Mouse (Mus musculus): ENCODE measurements around the gene Arg1. TPM values are rescaled to one million over a fixed set of nuclear protein-coding genes. Genes with fewer than 3 reads are reported as not detected.

Gene Arg1
- total RNA-seq, 2 experiments from 2014 or later: not detected

DNA sequence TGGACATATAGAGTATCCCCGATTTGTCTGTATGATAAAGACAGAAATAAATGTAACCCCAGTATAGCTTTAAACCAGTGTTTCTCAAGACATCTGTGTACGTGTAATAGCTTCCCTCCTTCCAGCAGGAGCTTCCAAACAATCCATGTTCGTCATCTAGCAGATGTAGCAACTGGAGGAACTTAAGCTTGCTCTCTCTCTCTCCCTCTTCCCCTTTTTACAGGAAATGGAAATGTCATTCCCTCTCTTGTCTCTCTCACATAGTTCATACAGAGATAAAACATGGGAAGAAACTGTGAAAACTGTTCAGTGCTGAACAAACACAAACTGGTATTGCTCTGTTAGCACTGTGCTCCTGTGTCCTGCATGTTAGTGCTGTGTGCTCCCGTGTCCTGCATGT is 22.9 kb upstream of the Arg1 start:
- H3K27ac ChIP-seq: no peak overlapping the region
- H3K4me3 ChIP-seq: no peak overlapping the region
- no peak for DNase-seq
- intact Hi-C loops (cut with DNase I): no loop called here
- TF ChIP-seq CTCF (IDR thresholded peaks at IDR 0.05): no peak

DNA sequence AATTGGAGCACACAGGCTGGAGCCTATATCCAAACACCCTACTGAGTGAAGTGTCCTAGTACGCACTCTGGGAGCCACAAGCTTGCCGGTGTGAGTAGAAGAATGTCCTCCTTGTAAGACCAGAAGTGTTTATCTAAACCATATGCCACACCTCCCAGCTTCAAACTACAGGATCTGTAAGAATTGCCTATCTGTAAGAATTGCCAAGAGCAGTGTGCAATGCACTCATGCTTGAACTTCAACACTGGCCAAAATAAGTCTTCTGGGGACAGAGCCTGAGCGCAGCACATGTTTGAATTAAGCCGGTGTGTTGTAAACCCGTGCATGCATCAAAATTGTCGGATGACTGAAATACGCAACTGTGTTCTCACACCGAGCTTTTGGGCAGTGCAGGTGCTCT is 21.0 kb upstream of the Arg1 start:
- DNase-seq: no peak
- intact Hi-C loops (cut with DNase I): no loop called here
- no peak overlapping the region for H3K4me3 ChIP-seq
- TF ChIP-seq CTCF (IDR thresholded peaks at IDR 0.05): no peak
- no peak overlapping the region for H3K27ac ChIP-seq

GRCm38 (mm10) chr10:24947871-24948270 is 20.6 kb upstream of the Arg1 start:
- DNase-seq: no peak
- TF ChIP-seq CTCF (IDR thresholded peaks at IDR 0.05): no peak
- intact Hi-C loops (cut with DNase I): no loop called here
- no peak overlapping the region for H3K4me3 ChIP-seq
- H3K27ac ChIP-seq: no peak overlapping the region

GRCm38 (mm10) chr10:24930143-24930542 is 2.9 kb upstream of the Arg1 start:
- intact Hi-C loops (cut with DNase I): no loop called here
- no peak for TF ChIP-seq CTCF (IDR thresholded peaks at IDR 0.05)
- DNase-seq: no peak

GRCm38 (mm10) chr10:24928072-24928471 is 788 bp upstream of the Arg1 start:
- DNase-seq: no peak
- no peak for TF ChIP-seq CTCF (IDR thresholded peaks at IDR 0.05)
- H3K27ac ChIP-seq: no peak overlapping the region
- H3K4me3 ChIP-seq: peak overlapping the region; percentile 53
- intact Hi-C loops (cut with DNase I): no loop called here

More at GRCm38 (mm10) chr10:24930143-24930542, 2.9 kb upstream of the Arg1 start:
- Histone ChIP-seq H3K27ac (no peak overlapping the region), H3K4me3 (no peak overlapping the region)

DNA sequence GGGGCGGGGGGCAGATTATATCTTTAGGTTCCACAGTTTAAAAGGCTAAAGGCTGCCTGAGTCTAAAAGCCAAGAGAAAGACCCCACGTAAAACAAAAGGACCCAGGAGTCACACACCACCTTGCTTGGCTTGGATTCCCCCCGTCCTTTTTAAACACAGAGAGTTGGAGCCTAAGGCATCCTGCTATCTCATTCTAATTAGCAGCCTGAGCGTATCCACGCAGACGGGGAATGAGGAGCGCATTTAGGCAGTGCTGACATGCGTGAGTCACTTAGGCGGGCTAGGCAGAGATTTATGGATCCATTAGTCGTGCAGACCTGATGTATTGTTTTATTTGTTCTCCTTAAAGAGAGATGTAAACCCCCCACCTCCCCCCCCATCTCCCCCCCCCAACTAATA is 904 bp downstream of the Arg1 start:
- Histone ChIP-seq H3K27ac (no peak overlapping the region), H3K4me3 (no peak overlapping the region)
- intact Hi-C loops (cut with DNase I): no loop called here
- TF ChIP-seq CTCF (IDR thresholded peaks at IDR 0.05): no peak
- DNase-seq: no peak

GRCm38 (mm10) chr10:24924296-24924695 is 3.0 kb downstream of the Arg1 start:
- TF ChIP-seq CTCF (IDR thresholded peaks at IDR 0.05): no peak
- intact Hi-C loops (cut with DNase I): no loop called here
- Histone ChIP-seq H3K27ac (no peak overlapping the region), H3K4me3 (no peak overlapping the region)
- no peak for DNase-seq

GRCm38 (mm10) chr10:24922977-24923376 is 4.3 kb downstream of the Arg1 start:
- intact Hi-C loops (cut with DNase I): no loop called here
- Histone ChIP-seq H3K27ac (no peak overlapping the region), H3K4me3 (no peak overlapping the region)
- DNase-seq: no peak
- no peak for TF ChIP-seq CTCF (IDR thresholded peaks at IDR 0.05)

GRCm38 (mm10) chr10:24915486-24915885 is 11.8 kb downstream of the Arg1 start:
- Histone ChIP-seq H3K27ac (no peak overlapping the region), H3K4me3 (no peak overlapping the region)
- TF ChIP-seq CTCF (IDR thresholded peaks at IDR 0.05): no peak
- intact Hi-C loops (cut with DNase I): no loop called here
- DNase-seq: no peak

GRCm38 (mm10) chr10:24912576-24912975 is 14.7 kb downstream of the Arg1 start:
- Histone ChIP-seq H3K4me3 (no peak overlapping the region), H3K27ac (no peak overlapping the region)
- intact Hi-C loops (cut with DNase I): loop anchor here (5.0 kb wide), 1 partner anchor 40 kb away; no protein-coding TSS in a partner anchor
- DNase-seq: no peak
- TF ChIP-seq CTCF (IDR thresholded peaks at IDR 0.05): no peak

DNA sequence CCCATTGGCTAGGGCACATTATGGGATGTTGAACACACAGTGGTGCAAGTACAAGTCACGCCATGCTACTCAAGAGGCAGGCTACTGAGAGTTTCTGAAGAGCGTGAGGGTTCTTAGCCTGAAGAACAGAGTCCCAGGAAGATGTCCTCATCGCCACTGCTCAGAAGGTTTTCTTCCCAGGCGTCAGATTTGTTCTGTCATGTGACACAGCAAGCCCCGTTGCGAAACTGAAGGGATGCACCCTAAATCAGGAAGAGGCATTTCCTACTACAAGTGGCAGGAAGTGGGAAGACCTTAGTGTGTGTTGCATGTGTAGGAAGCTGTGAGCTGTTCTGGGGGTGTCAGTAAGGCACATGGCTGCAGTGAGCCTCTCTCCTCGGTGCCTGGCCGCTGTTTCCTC is 16.1 kb downstream of the Arg1 start:
- intact Hi-C loops (cut with DNase I): loop anchor here (5.0 kb wide), 1 partner anchor 39 kb away; no protein-coding TSS in a partner anchor
- TF ChIP-seq CTCF (IDR thresholded peaks at IDR 0.05): no peak
- H3K27ac ChIP-seq: no peak overlapping the region
- no peak overlapping the region for H3K4me3 ChIP-seq
- no peak for DNase-seq

GRCm38 (mm10) chr10:24905627-24906026 is 21.7 kb downstream of the Arg1 start:
- intact Hi-C loops (cut with DNase I): no loop called here
- TF ChIP-seq CTCF (IDR thresholded peaks at IDR 0.05): no peak
- no peak overlapping the region for H3K27ac ChIP-seq
- no peak for DNase-seq
- H3K4me3 ChIP-seq: no peak overlapping the region

DNA sequence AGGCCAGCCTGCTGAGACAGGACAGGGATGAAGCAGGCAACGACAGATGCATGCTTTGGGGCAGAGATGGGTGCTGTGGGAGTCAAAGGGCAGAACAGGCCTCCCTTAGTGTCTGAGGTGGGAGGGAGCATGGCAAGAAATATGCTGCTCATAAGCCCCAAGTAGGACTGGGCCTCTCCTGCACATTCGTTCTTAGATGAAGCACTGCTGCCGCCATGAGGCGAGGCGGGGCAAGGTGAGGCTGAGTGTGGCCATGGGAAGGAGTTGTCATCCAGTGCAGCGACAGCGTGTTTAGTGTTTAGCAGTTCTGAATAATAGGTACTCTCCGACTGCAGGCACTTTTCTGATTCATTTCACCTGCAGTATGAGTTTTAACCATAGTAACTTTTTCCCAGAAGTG is 31.4 kb downstream of the Arg1 start:
- H3K4me3 ChIP-seq: no peak overlapping the region
- TF ChIP-seq CTCF (IDR thresholded peaks at IDR 0.05): peak; percentile 58
- no peak overlapping the region for H3K27ac ChIP-seq
- DNase-seq: peak; percentile 46
- intact Hi-C loops (cut with DNase I): no loop called here

DNA sequence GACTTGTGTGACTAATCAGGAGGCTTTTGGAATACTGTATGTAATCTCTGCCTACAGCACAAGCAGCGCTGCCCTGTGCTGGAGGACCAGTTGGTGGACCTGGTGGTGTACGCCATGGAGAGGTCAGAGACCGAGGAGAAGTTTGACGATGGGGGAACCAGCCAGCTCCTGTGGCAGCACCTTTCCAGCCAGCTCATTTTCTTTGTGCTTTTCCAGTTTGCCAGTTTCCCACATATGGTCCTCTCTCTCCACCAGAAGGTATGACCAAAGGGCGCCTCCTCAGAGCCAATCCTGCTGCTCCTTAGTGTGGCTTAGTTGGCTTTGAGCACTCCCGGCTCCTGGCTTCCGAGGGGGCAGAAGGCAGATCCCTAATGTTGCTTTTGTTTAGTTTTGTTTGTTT is 38.9 kb downstream of the Arg1 start:
- no peak for TF ChIP-seq CTCF (IDR thresholded peaks at IDR 0.05)
- no peak for DNase-seq
- H3K27ac ChIP-seq: no peak overlapping the region
- no peak overlapping the region for H3K4me3 ChIP-seq
- intact Hi-C loops (cut with DNase I): no loop called here

DNA sequence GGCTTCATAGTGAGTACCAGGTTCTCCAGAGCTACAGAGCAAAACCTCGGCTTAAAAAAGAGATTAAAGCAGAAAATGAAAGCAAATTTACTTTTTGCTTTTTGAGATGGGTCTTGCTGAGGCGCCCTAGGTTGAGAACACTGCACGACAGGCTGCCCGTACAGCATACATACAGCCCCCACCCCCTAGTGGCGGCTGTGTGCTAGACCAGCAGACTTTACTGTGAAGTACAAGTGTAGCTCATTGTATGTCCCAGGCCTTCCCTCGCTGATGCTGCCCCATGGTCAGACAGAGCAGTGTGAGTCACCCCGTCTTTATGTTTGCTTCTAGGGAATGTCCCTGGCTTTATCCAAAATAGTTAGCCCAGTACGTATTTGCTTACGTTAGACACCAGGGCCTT is 41.3 kb downstream of the Arg1 start:
- peak; percentile 37 for TF ChIP-seq CTCF (IDR thresholded peaks at IDR 0.05)
- intact Hi-C loops (cut with DNase I): no loop called here
- Histone ChIP-seq H3K27ac (no peak overlapping the region), H3K4me3 (no peak overlapping the region)
- DNase-seq: no peak

All from gastrocnemius, adult 2 months (tissue).